Mouse (Mus musculus): ENCODE data around the gene Acaca.

Acaca gene

GRCm38 (mm10) chr11:84128943-84129798 is at the start of gene Acaca, which contains the start of gene Tada2a:
Gene Acaca (plus strand): TSS chr11:84129672.
Gene Tada2a (minus strand): TSS chr11:84129600.
- peak; percentile 83 for DNase-seq

GRCm38 (mm10) chr11:84079887-84080286 is 49.6 kb upstream of the Acaca start:
- no peak for DNase-seq

- DNase-seq: no peak
Observed at GRCm38 (mm10) chr11:84080327-84080726, 49.1 kb upstream of the Acaca start.

- no peak for DNase-seq
Observed at GRCm38 (mm10) chr11:84081901-84082300, 47.6 kb upstream of the Acaca start.

- DNase-seq: no peak
Observed at GRCm38 (mm10) chr11:84090572-84090971, 38.9 kb upstream of the Acaca start.

- no peak for DNase-seq
Observed at GRCm38 (mm10) chr11:84095084-84095483, 34.4 kb upstream of the Acaca start.

- no peak for DNase-seq
Observed at GRCm38 (mm10) chr11:84097251-84097998, 32.0 kb upstream of the Acaca start.

GRCm38 (mm10) chr11:84101182-84101581 is 28.3 kb upstream of the Acaca start:
- DNase-seq: no peak

GRCm38 (mm10) chr11:84104036-84104435 is 25.4 kb upstream of the Acaca start:
- no peak for DNase-seq

GRCm38 (mm10) chr11:84107137-84107536 is 22.3 kb upstream of the Acaca start:
- DNase-seq: no peak

- no peak for DNase-seq
Observed at GRCm38 (mm10) chr11:84113623-84114022, 15.8 kb upstream of the Acaca start.

GRCm38 (mm10) chr11:84115646-84116045 is 13.8 kb upstream of the Acaca start:
- DNase-seq: no peak

GRCm38 (mm10) chr11:84116221-84116620 is 13.3 kb upstream of the Acaca start:
- no peak for DNase-seq

GRCm38 (mm10) chr11:84117431-84117830 is 12.0 kb upstream of the Acaca start:
- no peak for DNase-seq

- no peak for DNase-seq
Observed at GRCm38 (mm10) chr11:84121051-84121956, 8.2 kb upstream of the Acaca start.

- DNase-seq: no peak
Observed at GRCm38 (mm10) chr11:84127977-84128376, 1.5 kb upstream of the Acaca start.

GRCm38 (mm10) chr11:84129799-84130185 is 320 bp downstream of the Acaca start:
- DNase-seq: no peak

- no peak for DNase-seq
Observed at GRCm38 (mm10) chr11:84134331-84134860, 4.9 kb downstream of the Acaca start.

- DNase-seq: no peak
Observed at GRCm38 (mm10) chr11:84136453-84136852, 7.0 kb downstream of the Acaca start.

GRCm38 (mm10) chr11:84141752-84142151 is 12.3 kb downstream of the Acaca start:
- DNase-seq: peak; percentile 60

GRCm38 (mm10) chr11:84145201-84145798 is 15.8 kb downstream of the Acaca start:
- no peak for DNase-seq

- no peak for DNase-seq
Observed at GRCm38 (mm10) chr11:84146081-84146480, 16.6 kb downstream of the Acaca start.

All from thymus, postnatal 25 days (tissue).